Mouse (Mus musculus) CH12.LX (cell line): ENCODE measurements around the gene Zfp111. TPM values are rescaled to one million over a fixed set of nuclear protein-coding genes. Genes with fewer than 3 reads are reported as not detected.

ENCODE experiments used
- DNase-seq: peaks from one replicate; pipeline ENCODE4 v3.0.0-alpha.2; 2013; ENCODE audit errors: extremely low read depth
- H3K27ac ChIP-seq: 2 replicates; pipeline ENCODE4 v1.5.1; 2012; ENCODE audit warnings: low read depth, mild to moderate bottlenecking, control low read depth, moderate library complexity; ENCODE audit not compliant: insufficient read depth
- H3K27me3 ChIP-seq: replicated peaks from 2 replicates; pipeline ENCODE3; 2012; ENCODE audit warnings: inconsistent platforms
- H3K36me3 ChIP-seq, 2 experiments: replicated peaks in 1 of 2; 2 replicates each; pipeline versions ENCODE3 to v1.6.1; 2012; ENCODE audit warnings: inconsistent platforms in 1 of 2, low read length in 1 of 2, mild to moderate bottlenecking in 1 of 2, mixed read lengths in 1 of 2, moderate library complexity in 1 of 2; ENCODE audit not compliant: control insufficient read depth in 1 of 2, insufficient read depth in 1 of 2
- H3K4me1 ChIP-seq, 2 experiments: 2 replicates each; pipeline ENCODE4 v1.6.1; 2012; ENCODE audit warnings: inconsistent platforms in 1 of 2, moderate library complexity in 1 of 2; ENCODE audit not compliant: insufficient read depth in 2 of 2, control insufficient read depth in 1 of 2
- H3K4me2 ChIP-seq: 2 replicates; pipeline ENCODE4 v1.6.1; 2012; ENCODE audit warnings: low read depth, mild to moderate bottlenecking, control low read depth; ENCODE audit not compliant: poor library complexity, insufficient read depth, severe bottlenecking
- H3K4me3 ChIP-seq, 3 experiments: fragments of 150-350 bp in 1 of 3; sonication (generic) in 1 of 3; replicated peaks in 1 of 3; 2 replicates each; pipeline versions ENCODE3 to v1.5.1; 2011 to 2012; ENCODE audit warnings: low read depth in 2 of 3, low read length in 2 of 3, mild to moderate bottlenecking in 2 of 3, moderate library complexity in 2 of 3, control low read depth in 1 of 3, improper control_type of control experiment in 1 of 3, inconsistent platforms in 1 of 3, mixed read lengths in 1 of 3; ENCODE audit not compliant: poor library complexity in 1 of 3
- H3K79me2 ChIP-seq: replicated peaks from 2 replicates; pipeline ENCODE4 v1.6.1; 2012; ENCODE audit warnings: mild to moderate bottlenecking, moderate library complexity; ENCODE audit not compliant: control insufficient read depth, poor library complexity, insufficient read depth, severe bottlenecking; ENCODE audit errors: extremely low read depth
- H3K9ac ChIP-seq: 2 replicates; pipeline ENCODE4 v1.6.1; 2012; ENCODE audit warnings: low read depth, mild to moderate bottlenecking, control low read depth, moderate library complexity; ENCODE audit not compliant: insufficient read depth
- H3K9me3 ChIP-seq: replicated peaks from 2 replicates; pipeline ENCODE3; 2012; ENCODE audit warnings: low read length, inconsistent platforms, mixed read lengths
- BHLHE40 ChIP-seq: IDR thresholded peaks from 2 replicates; pipeline ENCODE4 v1.6.1; 2011; ENCODE audit warnings: mild to moderate bottlenecking, low read depth, low read length, improper control_type of control experiment
- CHD1 ChIP-seq: IDR thresholded peaks from 2 replicates; pipeline ENCODE4 v1.6.1; 2012; ENCODE audit warnings: low read depth, low read length, improper control_type of control experiment, inconsistent platforms
- E2F4 ChIP-seq: IDR thresholded peaks from 2 replicates; pipeline ENCODE4 v1.6.1; 2011; ENCODE audit warnings: low read depth, low read length, improper control_type of control experiment; ENCODE audit not compliant: insufficient replicate concordance
- EP300 ChIP-seq: IDR thresholded peaks from 2 replicates; pipeline ENCODE4 v1.6.1; 2011; ENCODE audit warnings: low read length, improper control_type of control experiment
- HCFC1 ChIP-seq: IDR thresholded peaks from 2 replicates; pipeline ENCODE4 v1.6.1; 2012; ENCODE audit warnings: low read depth, mild to moderate bottlenecking, inconsistent platforms, low read length, improper control_type of control experiment
- JUN ChIP-seq: IDR thresholded peaks from 2 replicates; pipeline ENCODE4 v1.6.1; 2011; ENCODE audit warnings: low read depth, mild to moderate bottlenecking, low read length, improper control_type of control experiment, moderate library complexity; ENCODE audit not compliant: insufficient read depth
- KAT2A ChIP-seq: IDR thresholded peaks from 2 replicates; pipeline ENCODE4 v1.6.1; 2012; ENCODE audit warnings: low read length, improper control_type of control experiment, inconsistent platforms; ENCODE audit not compliant: insufficient replicate concordance
- MAX ChIP-seq: IDR thresholded peaks from 2 replicates; pipeline ENCODE4 v1.6.1; 2011; ENCODE audit warnings: low read length, improper control_type of control experiment
- NRF1 ChIP-seq: IDR thresholded peaks from 2 replicates; pipeline ENCODE4 v1.6.1; 2014; ENCODE audit warnings: low read depth, mild to moderate bottlenecking, inconsistent platforms, low read length, improper control_type of control experiment, moderate library complexity
- TCF12 ChIP-seq: IDR thresholded peaks from 2 replicates; pipeline ENCODE4 v1.6.1; 2014; ENCODE audit warnings: low read depth, mild to moderate bottlenecking, inconsistent platforms, low read length, improper control_type of control experiment
- USF2 ChIP-seq: conservative IDR thresholded peaks from 2 replicates; pipeline ENCODE4 v1.6.1; 2011; ENCODE audit warnings: low read depth, low read length, improper control_type of control experiment
- ZC3H11A ChIP-seq: IDR thresholded peaks from 2 replicates; pipeline ENCODE4 v1.6.1; 2012; ENCODE audit warnings: low read depth, mild to moderate bottlenecking, inconsistent platforms, low read length, improper control_type of control experiment
- ZNF384 ChIP-seq: IDR thresholded peaks from 2 replicates; pipeline ENCODE4 v1.6.1; 2012; ENCODE audit warnings: low read depth, low read length, improper control_type of control experiment, inconsistent platforms
- dilution Hi-C: fragments of 300-500 bp; cut with MboI; formaldehyde crosslinking; loops from 2 replicates; pipeline ENCODE4 v1.14.3; 2020; ENCODE audit warnings: low sequenced_read_pairs; ENCODE audit not compliant: extremely low pct_unique_long_range_greater_than_20kb, extremely low pct_ligation_motif_present
- in situ Hi-C: fragments of 300-500 bp; cut with MboI; formaldehyde crosslinking; loops from 3 replicates; pipeline ENCODE4 v1.14.3; 2019; ENCODE audit warnings: low sequenced_read_pairs, low pct_ligation_motif_present, low pct_unique_long_range_greater_than_20kb, mixed read lengths
- polyA plus RNA-seq: library from polyadenylated mRNA; unstranded; fragments of >175 nt; gene quantifications from 2 replicates; pipeline ENCODE4 v1.2.1, GENCODE M21; 2012; ENCODE audit warnings: low read depth; ENCODE audit not compliant: insufficient read length
- total RNA-seq, 2 experiments: library from RNA; depleted of rRNA; stranded (reverse); fragments of 300-350 nt in 1 of 2; fragments of >200 nt in 1 of 2; gene quantifications; 2 replicates each; pipeline ENCODE4 v1.2.3; 2012 to 2014

Gene Zfp111
- total and polyA plus RNA-seq, 3 experiments: not detected

GRCm38 (mm10) chr7:24175337-24175711, 35.9 kb downstream of the Zfp111 start:
- no peak for TF ChIP-seq HCFC1
- TF ChIP-seq MAX: no peak
- no peak for TF ChIP-seq TCF12
- TF ChIP-seq NRF1: no peak
- no peak for TF ChIP-seq E2F4
- Histone ChIP-seq H3K27me3 (no peaks in the 10 kb centered on the region), H3K4me2 (no peak overlapping the region), H3K79me2 (no peaks in the 10 kb centered on the region), H3K9ac (no peak overlapping the region), H3K4me3 (no peak overlapping the region), H3K9me3 (no peaks in the 10 kb centered on the region), H3K27ac (no peak overlapping the region), H3K4me1 (peaks cover 8 to 21% of the 10 kb centered on the region in 2 experiments; a peak in 3 of 4 replicates), H3K36me3 (no peaks in the 10 kb centered on the region)
- in situ Hi-C loops: no loop called here
- dilution Hi-C loops: no loop called here
- no peak for DNase-seq

- Histone ChIP-seq H3K27me3 (no peaks in the 10 kb centered on the region), H3K36me3 (no peaks in the 10 kb centered on the region), H3K79me2 (no peaks in the 10 kb centered on the region), H3K4me1 (peaks cover 5 to 17% of the 10 kb centered on the region in 2 experiments; a peak in 3 of 4 replicates), H3K9me3 (no peaks in the 10 kb centered on the region), H3K27ac (no peak within 1 kb of the TSS), H3K4me2 (no peak within 1 kb of the TSS), H3K4me3 (no peak within 1 kb of the TSS), H3K9ac (no peak within 1 kb of the TSS)
- in situ Hi-C loops: no loop called here
- DNase-seq: no peak
- dilution Hi-C loops: no loop called here
- TF ChIP-seq EP300 (no peak), CHD1 (no peak), TCF12 (no peak), MAX (no peak), BHLHE40 (no peak), KAT2A (no peak), USF2 (no peak), ZNF384 (no peak), ZC3H11A (no peak), JUN (no peak)
Measured at GRCm38 (mm10) chr7:24174618-24175336, 36.5 kb downstream of the Zfp111 start, which contains the start of gene Zfp114. TSS of gene Zfp114 (plus strand) at chr7:24175060.
